Mouse (Mus musculus): ENCODE results near the gene Tfdp1.

Tfdp1 gene

GRCm38 (mm10) chr8:13351593-13351992 lies 13.0 kb downstream of the Tfdp1 start:
- no peak for DNase-seq (ENCODE audit: extremely low read depth, insufficient read length, low spot score)

- DNase-seq (ENCODE audit: extremely low read depth, insufficient read length, low spot score), result no peak
These were observed 14.1 kb downstream of the Tfdp1 start for GRCm38 (mm10) chr8:13352601-13353000.

- no peak for DNase-seq (ENCODE audit: extremely low read depth, insufficient read length, low spot score)
These were observed 14.7 kb downstream of the Tfdp1 start for GRCm38 (mm10) chr8:13353155-13353833.

GRCm38 (mm10) chr8:13353883-13354282 lies 15.3 kb downstream of the Tfdp1 start:
- no peak for DNase-seq (ENCODE audit: extremely low read depth, insufficient read length, low spot score)

GRCm38 (mm10) chr8:13356221-13356620 lies 17.7 kb downstream of the Tfdp1 start:
- no peak for DNase-seq (ENCODE audit: extremely low read depth, insufficient read length, low spot score)

GRCm38 (mm10) chr8:13356681-13357080 lies 18.1 kb downstream of the Tfdp1 start:
- DNase-seq (ENCODE audit: extremely low read depth, insufficient read length, low spot score), result no peak

GRCm38 (mm10) chr8:13360213-13360612 lies 21.7 kb downstream of the Tfdp1 start:
- no peak for DNase-seq (ENCODE audit: extremely low read depth, insufficient read length, low spot score)

- DNase-seq (ENCODE audit: extremely low read depth, insufficient read length, low spot score), result no peak
These were observed 23.3 kb downstream of the Tfdp1 start for GRCm38 (mm10) chr8:13361865-13362264.

GRCm38 (mm10) chr8:13373151-13373662 lies 34.7 kb downstream of the Tfdp1 start:
- peak; percentile 80 for DNase-seq (ENCODE audit: extremely low read depth, insufficient read length, low spot score)

GRCm38 (mm10) chr8:13381630-13382029 lies 43.1 kb downstream of the Tfdp1 start:
- DNase-seq (ENCODE audit: extremely low read depth, insufficient read length, low spot score), result no peak

GRCm38 (mm10) chr8:13382536-13382935 lies 44.0 kb downstream of the Tfdp1 start:
- no peak for DNase-seq (ENCODE audit: extremely low read depth, insufficient read length, low spot score)

GRCm38 (mm10) chr8:13382999-13383398 lies 44.4 kb downstream of the Tfdp1 start:
- no peak for DNase-seq (ENCODE audit: extremely low read depth, insufficient read length, low spot score)

- no peak for DNase-seq (ENCODE audit: extremely low read depth, insufficient read length, low spot score)
These were observed 47.8 kb downstream of the Tfdp1 start for GRCm38 (mm10) chr8:13386366-13386765.

GRCm38 (mm10) chr8:13387728-13388127 lies 49.2 kb downstream of the Tfdp1 start:
- no peak for DNase-seq (ENCODE audit: extremely low read depth, insufficient read length, low spot score)

GRCm38 (mm10) chr8:13388744-13389143 lies 50.2 kb downstream of the Tfdp1 start:
- DNase-seq (ENCODE audit: extremely low read depth, insufficient read length, low spot score), result no peak

GRCm38 (mm10) chr8:13393869-13394268 lies 55.3 kb downstream of the Tfdp1 start:
- DNase-seq (ENCODE audit: extremely low read depth, insufficient read length, low spot score), result no peak

- no peak for DNase-seq (ENCODE audit: extremely low read depth, insufficient read length, low spot score)
These were observed 58.2 kb downstream of the Tfdp1 start, which contains the start of gene Atp4b for GRCm38 (mm10) chr8:13396725-13397124. Atp4b (minus strand) TSS chr8:13396825.

GRCm38 (mm10) chr8:13403517-13403916 lies 65.0 kb downstream of the Tfdp1 start:
- no peak for DNase-seq (ENCODE audit: extremely low read depth, insufficient read length, low spot score)

GRCm38 (mm10) chr8:13404666-13405131 lies 66.1 kb downstream of the Tfdp1 start, which contains the start of gene Grk1:
Grk1 (plus strand) TSS chr8:13405081.
- no peak for DNase-seq (ENCODE audit: extremely low read depth, insufficient read length, low spot score)

- DNase-seq (ENCODE audit: extremely low read depth, insufficient read length, low spot score), result no peak
These were observed 67.5 kb downstream of the Tfdp1 start for GRCm38 (mm10) chr8:13406011-13406410.

GRCm38 (mm10) chr8:13411597-13411996 lies 73.0 kb downstream of the Tfdp1 start:
- peak; percentile 38 for DNase-seq (ENCODE audit: extremely low read depth, insufficient read length, low spot score)

- DNase-seq (ENCODE audit: extremely low read depth, insufficient read length, low spot score), result peak; percentile 40
These were observed 74.5 kb downstream of the Tfdp1 start for GRCm38 (mm10) chr8:13412891-13413558.
